Mouse (Mus musculus) cerebellum, postnatal 10 days (tissue): ENCODE measurements around the gene Rftn1.

Experiments used
- DNase-seq, 2 experiments: peaks; one replicate each; pipeline ENCODE4 v3.0.0; 2021; ENCODE audit warnings: mixed read lengths in 2 of 2

The Rftn1 gene

GRCm38 (mm10) chr17:50020211-50021001 is 170.1 kb downstream of the Rftn1 start:
- DNase-seq, result peak; percentile 91 to 93

GRCm38 (mm10) chr17:50019819-50020210 is 170.7 kb downstream of the Rftn1 start:
- peak; percentile 41 to 50 for DNase-seq

DNA sequence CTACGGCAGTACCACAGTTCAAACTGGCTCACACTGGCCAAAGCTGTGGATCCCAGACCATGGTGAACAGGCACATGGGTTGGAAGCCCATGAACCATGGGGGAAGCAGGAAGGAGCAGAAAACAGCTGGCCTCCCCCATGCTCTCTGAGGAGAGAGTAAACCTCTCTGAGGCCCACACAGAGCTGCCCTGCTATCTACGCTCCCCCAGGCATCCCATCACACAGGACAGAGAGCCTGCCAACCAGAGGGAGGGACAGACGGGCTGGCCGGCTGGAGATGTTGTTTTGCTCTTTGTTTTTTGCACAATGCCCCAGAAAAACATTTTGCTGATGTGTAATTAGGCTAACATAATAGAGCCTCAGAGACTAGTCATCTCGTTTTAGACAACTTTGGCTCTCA is 171.4 kb downstream of the Rftn1 start:
- DNase-seq, result peak; percentile 30 to 47

GRCm38 (mm10) chr17:50014708-50015107 is 175.8 kb downstream of the Rftn1 start:
- no peak for DNase-seq

- DNase-seq, result no peak
Observed at GRCm38 (mm10) chr17:50013848-50014247, 176.6 kb downstream of the Rftn1 start.

DNA sequence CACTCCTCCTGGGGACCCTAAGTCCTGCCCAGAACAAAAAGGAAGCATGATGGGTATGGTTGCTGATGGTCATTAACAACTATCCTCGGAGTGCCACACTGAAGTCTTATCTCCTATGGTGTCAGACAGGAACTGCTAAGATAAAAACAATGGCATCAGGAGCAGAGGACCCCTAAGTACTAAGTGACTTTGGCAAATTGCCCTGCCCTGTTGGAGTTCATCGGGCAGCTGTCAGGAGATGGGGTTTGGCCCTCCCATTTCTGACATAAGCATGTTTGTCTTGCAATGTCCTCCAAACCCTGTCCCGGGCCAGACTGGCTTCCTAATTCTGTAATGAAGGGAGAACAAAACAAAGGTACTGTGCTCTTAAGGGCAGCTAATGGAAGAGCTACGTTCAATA is 180.4 kb downstream of the Rftn1 start:
- DNase-seq, result peak; percentile 56 to 65

DNA sequence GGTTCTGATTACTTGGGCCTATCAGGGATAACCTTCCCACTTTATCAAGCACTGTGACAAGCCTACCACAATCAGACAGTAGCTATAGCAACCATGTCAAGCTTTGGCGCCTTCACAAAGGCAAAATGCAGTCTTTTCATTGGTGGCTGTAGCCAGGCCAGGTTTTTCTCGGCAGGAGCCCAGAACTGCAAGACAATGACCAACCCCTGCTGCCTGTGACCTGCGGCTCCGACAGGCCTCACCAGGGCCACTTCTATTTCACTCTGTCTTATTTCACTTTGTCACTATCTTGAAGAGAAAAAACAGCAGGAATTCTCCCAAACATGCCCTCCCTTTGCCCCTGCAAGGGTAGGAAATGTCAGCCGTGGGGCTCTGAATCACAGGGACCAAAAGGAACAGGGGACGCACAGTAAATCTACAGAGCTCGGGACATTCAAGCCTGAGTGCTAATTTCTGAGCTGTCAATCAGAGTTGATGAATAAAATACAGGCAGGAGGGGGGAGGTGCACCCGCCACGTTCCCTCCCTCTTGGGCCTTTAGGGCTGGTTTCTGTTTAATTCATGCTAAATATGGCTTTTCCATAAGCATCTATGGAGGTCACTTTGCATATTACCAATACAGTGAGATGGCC is 183.6 kb downstream of the Rftn1 start:
- DNase-seq, result peak; percentile 78 to 82

- DNase-seq, result no peak
Observed at GRCm38 (mm10) chr17:50006338-50006720, 184.1 kb downstream of the Rftn1 start.

GRCm38 (mm10) chr17:50003156-50003555 is 187.3 kb downstream of the Rftn1 start:
- peak; percentile 63 to 67 for DNase-seq

GRCm38 (mm10) chr17:50002171-50002570 is 188.3 kb downstream of the Rftn1 start:
- peak; percentile 48 to 53 for DNase-seq

DNA sequence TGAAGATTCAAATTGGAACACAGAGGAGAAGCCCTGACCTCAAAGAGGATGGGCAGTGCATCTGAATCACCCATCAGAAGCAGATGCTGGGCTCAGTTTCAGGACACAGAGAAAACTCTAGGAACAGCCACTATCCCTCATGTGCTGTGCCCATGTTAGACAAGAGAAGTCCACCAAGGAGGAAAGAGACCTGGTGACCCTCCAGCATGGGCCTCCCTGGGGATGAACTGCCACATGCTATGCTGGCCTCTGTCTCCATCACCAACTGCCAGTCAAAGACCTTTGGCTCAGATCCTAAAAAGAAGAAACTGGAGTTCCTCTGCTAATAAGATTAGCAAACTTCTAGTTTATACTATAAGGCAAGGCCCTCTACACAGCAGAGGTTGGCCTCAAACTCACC is 188.7 kb downstream of the Rftn1 start:
- peak; percentile 53 to 56 for DNase-seq

GRCm38 (mm10) chr17:50000580-50000979 is 189.9 kb downstream of the Rftn1 start:
- peak; percentile 84 to 88 for DNase-seq

DNA sequence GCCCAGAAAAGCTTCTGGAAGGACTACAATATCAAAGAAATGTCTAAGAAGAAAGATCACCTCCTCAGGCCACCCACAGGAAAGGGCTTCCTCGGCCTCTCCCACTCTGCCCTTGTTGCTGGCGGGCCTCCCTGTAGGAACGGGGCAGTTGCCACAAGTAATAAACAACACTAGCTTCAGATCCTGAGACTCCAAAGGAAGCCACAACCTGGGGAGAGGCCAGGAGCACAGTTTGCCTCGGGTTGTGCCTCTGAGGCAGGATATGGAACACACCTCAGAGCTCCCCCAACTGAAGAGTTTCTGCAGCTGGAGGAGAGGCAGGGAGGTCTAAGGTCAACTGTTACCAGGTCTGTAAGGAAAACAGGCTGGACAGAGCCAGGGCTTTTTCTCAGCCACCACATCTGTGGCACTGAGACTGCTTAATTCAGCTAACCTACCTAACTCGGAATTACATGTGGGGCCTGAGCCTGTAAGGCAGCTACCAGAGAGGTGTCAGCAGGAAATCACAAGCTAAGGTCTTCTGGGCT is 193.8 kb downstream of the Rftn1 start:
- no peak for DNase-seq

DNA sequence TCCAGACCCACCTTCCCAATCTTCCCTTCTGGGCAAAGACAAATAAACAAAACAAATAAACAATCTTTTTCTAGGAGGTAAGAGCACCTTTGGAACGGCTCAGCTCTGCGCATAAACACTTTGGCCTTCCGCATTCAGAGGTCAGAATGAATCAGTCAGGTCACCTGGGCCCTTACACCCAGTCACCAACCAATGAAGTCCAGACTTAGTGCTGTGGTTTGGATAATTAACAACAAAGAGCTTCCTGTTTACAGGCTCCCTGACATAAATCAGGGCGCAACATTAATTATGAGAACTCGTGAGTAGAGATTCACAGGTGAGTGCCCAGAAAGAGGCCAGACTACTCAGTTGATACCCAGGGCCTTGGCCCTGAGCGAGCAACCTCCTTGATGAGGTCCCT is 194.4 kb downstream of the Rftn1 start:
- DNase-seq, result no peak

- DNase-seq, result no peak
Observed at GRCm38 (mm10) chr17:49995226-49995625, 195.2 kb downstream of the Rftn1 start.

DNA sequence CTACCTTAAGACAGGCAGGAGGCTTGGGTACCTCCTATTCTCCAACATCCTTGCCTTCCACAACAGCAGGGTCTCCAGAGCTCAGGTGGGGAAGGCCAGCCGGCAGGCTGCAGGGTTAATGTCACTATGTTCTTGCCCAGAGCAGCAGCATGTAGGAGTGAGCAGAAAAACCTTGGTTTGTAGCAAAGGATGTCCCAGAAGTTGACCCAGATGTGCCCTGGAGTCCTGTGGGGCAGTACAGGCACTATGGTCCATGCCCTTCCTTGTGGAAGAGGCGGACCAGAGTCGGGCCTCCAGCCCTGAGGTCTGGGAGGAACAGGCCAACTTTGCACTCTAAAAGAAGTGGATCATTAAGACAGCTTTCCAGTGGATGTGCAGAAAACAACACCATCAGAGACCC is 196.8 kb downstream of the Rftn1 start:
- DNase-seq, result no peak

DNA sequence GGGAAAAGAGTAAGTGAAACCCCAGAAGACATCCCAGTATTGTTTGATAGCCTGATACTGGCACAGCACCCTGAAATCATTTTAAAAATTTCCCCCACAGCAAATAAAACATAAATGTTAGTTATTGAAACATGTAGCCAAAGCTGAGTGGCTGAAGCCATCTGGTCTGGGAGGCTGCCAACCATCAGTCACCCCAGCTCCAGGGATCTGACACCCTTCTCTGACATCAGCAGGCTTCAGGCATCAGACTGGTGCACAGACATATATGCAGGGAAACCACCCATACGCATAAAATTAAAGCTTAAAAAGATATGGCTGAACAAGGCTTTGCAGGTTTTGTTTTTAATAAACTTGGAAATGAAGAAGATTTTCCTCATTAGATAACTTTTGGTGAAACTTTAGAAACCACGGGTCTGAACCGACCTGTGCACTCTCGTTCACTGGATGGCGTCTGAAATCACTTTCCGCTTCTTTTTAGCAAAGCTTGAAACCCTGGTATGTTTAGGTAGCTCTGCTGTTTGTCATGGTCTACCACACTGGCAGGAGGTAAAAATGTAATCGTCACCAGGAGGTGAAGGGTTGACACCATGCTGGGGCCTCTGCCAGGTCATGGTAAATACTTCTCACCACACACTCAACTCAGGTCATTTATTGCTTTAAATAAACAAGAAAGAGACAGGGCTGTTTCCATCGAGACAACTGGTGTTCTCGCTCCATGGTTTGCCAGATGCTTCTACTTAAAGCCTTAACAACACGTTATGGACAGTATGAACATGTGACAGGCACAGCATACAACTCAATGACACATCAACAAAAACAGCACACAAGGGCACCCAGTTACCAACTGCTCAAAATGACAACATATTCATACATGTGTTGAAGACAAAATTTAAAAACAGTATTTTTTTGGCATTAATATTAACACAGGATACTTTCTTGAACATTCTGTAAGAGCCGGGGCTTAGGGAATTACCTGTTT is 197.6 kb downstream of the Rftn1 start:
- DNase-seq, result peak; percentile 51 to 60

GRCm38 (mm10) chr17:49989583-49989982 is 200.9 kb downstream of the Rftn1 start:
- no peak for DNase-seq

GRCm38 (mm10) chr17:49987095-49987494 is 203.4 kb downstream of the Rftn1 start:
- DNase-seq, result no peak

GRCm38 (mm10) chr17:49983478-49983877 is 207.0 kb downstream of the Rftn1 start:
- DNase-seq, result no peak

- DNase-seq, result no peak
Observed at GRCm38 (mm10) chr17:49982611-49983390, 207.7 kb downstream of the Rftn1 start.

GRCm38 (mm10) chr17:49981591-49981990 is 208.9 kb downstream of the Rftn1 start:
- DNase-seq, result no peak
